Mouse (Mus musculus) C2C12 (cell line): ENCODE results near the gene Cks1b. TPM values are rescaled to one million over a fixed set of nuclear protein-coding genes. Genes with fewer than 3 reads are reported as not detected.
A peak's percentile ranks its signal among the peaks of the same experiment; 100 is the strongest.

Source experiments
- H3K27me3 ChIP-seq: one replicate; pipeline ENCODE4 v1.6.1; 2011; ENCODE audit not compliant: control insufficient read depth, insufficient read depth, insufficient read length
- H3K36me3 ChIP-seq: one replicate; pipeline ENCODE4 v1.6.1; 2011; ENCODE audit not compliant: control insufficient read depth, insufficient read depth
- H3K4me3 ChIP-seq: one replicate; pipeline ENCODE4 v1.5.1; 2011; ENCODE audit warnings: mild to moderate bottlenecking, control low read depth; ENCODE audit not compliant: poor library complexity, insufficient read depth, severe bottlenecking
- H3K79me2 ChIP-seq: one replicate; pipeline ENCODE4 v1.6.1; 2011; ENCODE audit not compliant: control insufficient read depth, insufficient read depth
- H3K79me3 ChIP-seq: one replicate; pipeline ENCODE4 v1.6.1; 2011; ENCODE audit warnings: low read depth, control low read depth
- H3ac ChIP-seq: one replicate; pipeline ENCODE3; 2011; ENCODE audit warnings: low read depth; ENCODE audit not compliant: control insufficient read depth, insufficient read length
- CEBPB ChIP-seq: IDR thresholded peaks from one replicate; pipeline ENCODE4 v1.6.1; 2011; ENCODE audit warnings: low read depth, mild to moderate bottlenecking, control low read depth, moderate library complexity
- CTCF ChIP-seq: IDR thresholded peaks from one replicate; pipeline ENCODE4 v1.5.1; 2011; ENCODE audit not compliant: control insufficient read depth, insufficient read depth, insufficient read length
- FOSL1 ChIP-seq: IDR thresholded peaks from one replicate; pipeline ENCODE4 v1.8.0; 2011; ENCODE audit warnings: mild to moderate bottlenecking, low read length; ENCODE audit not compliant: poor library complexity, insufficient read depth, severe bottlenecking
- MAX ChIP-seq: IDR thresholded peaks from one replicate; pipeline ENCODE4 v1.6.1; 2011; ENCODE audit warnings: mild to moderate bottlenecking, control low read depth
- MYOD1 ChIP-seq: IDR thresholded peaks from one replicate; pipeline ENCODE4 v1.6.1; 2011; ENCODE audit warnings: low read depth; ENCODE audit not compliant: control insufficient read depth, insufficient read length
- MYOG ChIP-seq: IDR thresholded peaks from one replicate; pipeline ENCODE4 v1.6.1; 2011; ENCODE audit not compliant: control insufficient read depth, insufficient read length; ENCODE audit errors: extremely low read depth
- USF1 ChIP-seq: IDR thresholded peaks from one replicate; pipeline ENCODE4 v1.6.1; 2011; ENCODE audit warnings: low read depth, mild to moderate bottlenecking, control low read depth, moderate library complexity
- polyA plus RNA-seq: library from polyadenylated mRNA; unstranded; fragments of >200 nt; fragmentation: generic; extraction: Trizol; gene quantifications from one replicate; pipeline ENCODE4 v1.2.1, GENCODE M21; 2012; ENCODE audit warnings: missing spikeins

Cks1b gene
- polyA plus RNA-seq, 1 experiment = 446 TPM

DNA sequence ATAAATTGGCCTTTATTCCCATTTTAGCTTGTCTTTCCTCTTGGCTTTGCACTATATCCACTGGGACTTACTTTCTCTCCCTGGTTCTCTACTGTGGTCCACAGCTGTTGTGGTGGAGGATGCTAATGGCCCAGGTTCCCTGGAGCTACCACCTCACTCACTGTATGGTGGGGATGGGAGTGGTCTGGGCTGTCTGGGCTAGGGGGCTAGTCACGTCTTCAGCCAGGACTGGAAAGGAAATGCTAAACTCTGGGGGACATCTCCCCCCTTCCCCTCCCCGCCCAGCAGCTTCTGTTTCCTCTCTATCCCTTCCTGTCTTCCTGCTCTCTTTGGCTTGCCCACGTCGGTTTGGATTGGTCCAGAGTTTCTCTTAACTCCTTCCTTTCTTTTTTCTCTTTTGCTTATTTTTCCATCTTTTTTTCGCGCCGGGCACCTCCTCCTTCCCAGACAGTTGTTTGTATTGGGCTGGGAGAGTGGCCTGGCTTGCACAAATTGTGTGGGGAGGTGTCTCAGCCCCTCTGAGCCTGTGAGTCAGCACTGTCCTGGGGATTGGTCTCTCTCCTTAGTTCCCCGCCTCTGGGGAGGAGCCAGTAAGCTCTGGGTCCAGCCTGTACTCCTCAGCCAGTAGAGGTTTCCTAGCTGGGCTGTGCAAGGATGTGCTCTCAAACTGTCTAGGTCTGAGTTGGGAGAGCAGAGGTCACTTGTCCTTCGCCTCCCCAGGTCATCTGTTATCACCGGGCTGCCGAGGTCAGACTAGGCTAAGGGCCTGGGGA lies 3.0 kb upstream of the Cks1b start:
- peak overlapping the region; percentile 73 for H3K4me3 ChIP-seq
- H3K36me3 ChIP-seq = peaks cover 45% of the 10 kb centered on the region
- H3K79me2 ChIP-seq = peaks cover 80% of the 10 kb centered on the region
- peak overlapping the region; percentile 65 for H3ac ChIP-seq
- peaks cover 46% of the 10 kb centered on the region for H3K79me3 ChIP-seq
- no peaks in the 10 kb centered on the region for H3K27me3 ChIP-seq
- TF ChIP-seq CTCF (no peak), USF1 (no peak), MYOD1 (no peak)

DNA sequence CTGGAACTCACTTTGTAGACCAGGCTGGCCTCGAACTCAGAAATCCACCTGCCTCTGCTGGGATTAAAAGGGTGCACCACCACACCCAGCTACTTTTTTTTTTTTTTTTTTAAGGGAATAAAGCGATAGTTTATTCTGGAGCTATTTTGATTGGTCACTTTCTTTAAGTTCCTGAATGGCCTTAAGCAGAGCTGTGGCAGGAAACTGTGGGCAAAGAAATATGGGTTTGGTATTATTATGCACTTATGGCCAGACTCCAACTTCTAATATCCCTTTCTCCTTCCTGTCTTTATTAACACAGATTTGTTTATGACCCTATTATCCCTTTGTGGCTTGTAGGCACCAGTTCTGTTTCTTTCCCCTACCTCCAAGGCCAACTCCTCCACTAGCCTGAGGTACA lies 2.2 kb upstream of the Cks1b start:
- H3ac ChIP-seq = no peak overlapping the region
- peak overlapping the region; percentile 73 for H3K4me3 ChIP-seq
- no peaks in the 10 kb centered on the region for H3K27me3 ChIP-seq
- TF ChIP-seq CTCF (no peak), USF1 (no peak), MYOG (no peak), MYOD1 (no peak), MAX (no peak)
- H3K79me3 ChIP-seq = peaks cover 54% of the 10 kb centered on the region
- peaks cover 88% of the 10 kb centered on the region for H3K79me2 ChIP-seq
- peaks cover 48% of the 10 kb centered on the region for H3K36me3 ChIP-seq

DNA sequence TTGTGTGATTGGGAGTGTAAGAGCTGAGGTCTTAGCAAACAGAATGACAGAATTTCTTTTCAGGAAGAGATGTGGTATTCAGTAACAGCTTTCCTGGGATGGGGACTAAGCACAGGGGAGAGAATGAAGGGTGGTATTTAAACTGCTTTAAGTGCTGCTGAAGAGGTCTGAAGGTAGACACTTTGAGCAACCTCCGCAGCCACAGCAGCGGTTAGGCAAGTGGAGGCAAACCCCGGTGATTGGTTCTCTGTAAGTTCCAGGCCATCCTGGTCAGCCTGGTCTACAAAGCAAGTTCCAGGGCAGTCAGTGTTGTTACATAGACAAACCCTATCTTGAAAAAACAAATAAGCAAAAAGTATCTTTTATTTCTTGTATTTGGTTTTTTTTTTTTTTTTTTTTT lies 1.8 kb upstream of the Cks1b start:
- peaks cover 88% of the 10 kb centered on the region for H3K79me2 ChIP-seq
- H3K36me3 ChIP-seq = peaks cover 48% of the 10 kb centered on the region
- TF ChIP-seq CEBPB (no peak), MYOD1 (no peak), MAX (no peak), MYOG (no peak), FOSL1 (no peak), CTCF (no peak), USF1 (no peak)
- H3K27me3 ChIP-seq = no peaks in the 10 kb centered on the region
- H3K79me3 ChIP-seq = peaks cover 56% of the 10 kb centered on the region
- peak overlapping the region; percentile 73 for H3K4me3 ChIP-seq
- H3ac ChIP-seq = peak overlapping the region; percentile 28

DNA sequence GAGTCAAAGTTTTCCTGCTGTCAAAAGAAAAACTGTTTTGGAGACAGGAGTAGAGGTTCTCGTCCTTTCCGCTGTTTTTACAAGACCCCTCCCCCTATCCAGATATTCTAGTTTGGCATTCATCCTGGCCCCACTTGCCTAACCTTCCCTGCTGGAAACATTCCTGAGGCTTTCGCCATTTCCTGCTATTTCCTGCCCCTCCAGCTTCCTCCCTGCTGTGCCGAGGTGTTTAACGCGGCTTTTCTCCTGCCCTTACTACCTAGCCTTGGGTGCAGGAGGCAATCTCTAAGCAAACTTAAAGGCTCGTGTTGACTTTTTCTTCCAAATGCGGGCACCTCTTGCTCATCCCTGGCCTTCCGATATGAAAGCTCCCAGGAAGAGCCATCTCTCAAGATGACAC lies 1.4 kb upstream of the Cks1b start:
- H3K4me3 ChIP-seq = peak overlapping the region; percentile 73
- no peak for TF ChIP-seq USF1
- peak; percentile 76 for TF ChIP-seq CEBPB
- no peak for TF ChIP-seq MYOD1
- peaks cover 88% of the 10 kb centered on the region for H3K79me2 ChIP-seq
- peaks cover 59% of the 10 kb centered on the region for H3K79me3 ChIP-seq
- H3ac ChIP-seq = peak overlapping the region; percentile 70
- peaks cover 49% of the 10 kb centered on the region for H3K36me3 ChIP-seq
- H3K27me3 ChIP-seq = no peaks in the 10 kb centered on the region

DNA sequence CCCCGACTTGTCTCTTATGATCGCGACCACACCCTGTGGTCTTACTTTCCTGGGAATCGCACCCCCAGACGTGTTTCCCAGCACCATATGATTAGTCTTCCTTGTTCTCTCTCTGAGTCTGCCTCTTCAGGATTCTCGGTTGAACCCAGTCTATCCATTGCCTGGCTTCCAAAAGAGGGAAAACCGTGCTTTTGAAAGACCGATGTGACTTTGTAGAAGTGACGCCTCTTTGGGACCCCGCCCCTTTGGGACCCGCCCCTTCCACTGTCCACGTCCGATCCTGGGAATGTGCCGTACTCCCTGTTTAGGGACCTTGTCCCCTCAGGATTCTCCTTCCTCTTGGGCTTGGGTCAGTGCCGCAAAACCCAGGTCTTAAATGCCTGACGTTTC lies 673 bp upstream of the Cks1b start:
- peak overlapping the region; percentile 73 for H3K4me3 ChIP-seq
- TF ChIP-seq MAX (no peak), MYOD1 (no peak), CEBPB (no peak), USF1 (no peak), CTCF (no peak), MYOG (no peak), FOSL1 (no peak)
- peak overlapping the region; percentile 75 for H3ac ChIP-seq
- peaks cover 50% of the 10 kb centered on the region for H3K36me3 ChIP-seq
- peaks cover 82% of the 10 kb centered on the region for H3K79me2 ChIP-seq
- H3K27me3 ChIP-seq = no peaks in the 10 kb centered on the region
- H3K79me3 ChIP-seq = peaks cover 57% of the 10 kb centered on the region

DNA sequence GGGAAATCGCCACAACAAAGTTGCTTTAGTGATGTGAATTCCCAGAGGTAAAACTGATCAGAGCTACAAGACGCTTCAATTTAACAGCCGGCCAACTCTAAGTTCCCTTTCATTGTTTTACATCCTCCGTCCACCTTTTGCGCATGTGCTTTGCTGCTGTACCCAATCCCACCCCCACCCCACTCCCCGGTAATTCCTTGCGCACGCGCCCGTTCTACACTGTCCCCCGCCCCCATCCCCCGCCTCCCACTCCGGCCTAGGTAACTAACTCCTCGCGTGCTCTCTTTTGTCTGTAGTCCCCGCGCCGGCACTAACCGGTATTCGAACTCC lies 378 bp downstream of the Cks1b start:
- peak overlapping the region; percentile 86 for H3ac ChIP-seq
- peaks cover 72% of the 10 kb centered on the region for H3K79me2 ChIP-seq
- no peaks in the 10 kb centered on the region for H3K27me3 ChIP-seq
- H3K4me3 ChIP-seq = peak overlapping the region; percentile 73
- H3K36me3 ChIP-seq = peaks cover 51% of the 10 kb centered on the region
- TF ChIP-seq MAX (no peak), MYOD1 (no peak), USF1 (no peak), CEBPB (no peak), FOSL1 (no peak), CTCF (no peak), MYOG (no peak)
- H3K79me3 ChIP-seq = peaks cover 50% of the 10 kb centered on the region
